Mouse (Mus musculus): Measurements from ENCODE around the gene Mrvi1.

The Mrvi1 gene

DNA sequence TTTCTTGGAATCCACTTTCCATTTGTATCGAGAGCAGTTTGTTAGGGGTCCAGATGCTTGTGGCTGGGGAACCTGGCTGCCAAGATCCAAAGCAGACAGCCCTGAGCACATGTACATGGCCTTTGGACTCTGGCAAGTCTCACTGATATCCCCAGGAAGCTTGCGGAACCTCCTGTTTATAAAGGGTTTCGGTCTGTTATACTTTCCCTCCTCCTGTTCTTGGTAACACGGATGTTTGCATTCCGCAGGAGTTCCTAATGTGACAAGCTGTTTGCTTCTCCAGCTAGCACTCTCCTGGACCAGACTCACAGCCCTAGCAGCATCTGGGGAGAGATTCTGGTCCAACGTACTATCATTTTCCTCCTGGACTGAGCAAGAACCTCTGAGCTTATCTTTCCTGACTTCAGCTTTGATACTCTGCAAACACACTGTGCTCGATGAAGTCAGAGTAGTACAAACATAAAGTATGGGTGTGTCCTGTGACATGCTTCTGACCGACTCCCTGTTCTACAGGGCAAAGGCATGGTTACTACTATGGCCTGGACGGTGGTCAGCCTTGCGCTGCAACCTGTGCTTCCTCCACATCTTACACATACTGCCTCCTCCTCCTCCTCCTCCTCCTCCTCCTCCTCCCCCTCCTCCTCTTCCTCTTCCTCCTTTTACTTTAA lies 88.2 kb downstream of the Mrvi1 start:
- no peak for DNase-seq (ENCODE audit: low read depth)

DNA sequence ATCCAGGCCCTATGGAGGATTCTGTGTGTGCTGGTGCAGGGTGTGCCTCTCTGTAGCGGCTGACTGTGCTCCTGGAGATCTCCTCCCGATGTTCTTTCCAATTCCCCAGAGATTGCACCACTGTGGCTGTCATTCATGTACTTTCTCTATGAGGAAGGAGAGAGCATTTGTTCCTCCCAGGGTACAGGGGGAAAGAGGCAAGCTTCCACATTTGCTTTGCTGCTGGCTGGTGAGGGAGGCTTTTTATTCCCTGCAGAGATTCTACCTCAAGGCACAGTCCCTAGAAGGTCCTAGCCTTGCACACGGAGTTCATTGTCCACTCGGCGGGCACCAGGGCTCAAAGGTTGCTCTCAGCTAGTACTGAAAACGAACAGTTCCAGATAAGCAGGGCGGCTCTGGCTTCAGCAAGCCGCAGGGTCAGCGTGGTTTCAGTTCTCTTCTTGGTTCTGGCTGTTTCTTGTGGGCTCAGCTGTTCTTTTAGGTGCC lies 90.7 kb downstream of the Mrvi1 start:
- DNase-seq (ENCODE audit: low read depth) = no peak

DNA sequence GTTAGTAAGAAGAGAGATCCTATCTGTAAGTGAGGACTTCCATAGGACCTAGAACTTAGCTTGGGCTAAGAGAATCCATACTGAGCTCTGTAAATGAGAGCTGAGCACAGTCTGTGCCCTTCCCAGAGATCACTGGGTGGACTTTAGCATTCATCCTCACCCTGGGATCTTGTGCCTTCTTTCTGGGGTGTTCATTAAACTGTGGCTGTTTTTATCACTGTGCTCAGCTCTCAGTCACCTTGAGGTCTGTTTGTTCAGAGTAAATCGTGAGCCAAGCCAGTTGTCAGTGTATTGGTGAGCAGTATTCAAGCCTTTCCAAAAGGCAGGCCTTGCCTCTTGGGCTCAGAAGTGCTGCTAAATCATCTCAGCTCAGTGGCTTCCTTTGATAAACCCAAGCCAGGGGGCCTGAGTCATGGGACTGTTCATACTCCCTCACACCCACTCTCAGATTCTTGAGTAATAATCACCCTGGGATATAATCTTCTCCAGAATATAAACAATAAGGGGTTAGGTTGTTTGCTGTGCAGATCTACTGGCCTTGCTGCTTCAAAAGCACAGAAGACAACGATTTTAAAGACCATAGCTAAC lies 100.4 kb downstream of the Mrvi1 start:
- DNase-seq (ENCODE audit: low read depth) = no peak

DNA sequence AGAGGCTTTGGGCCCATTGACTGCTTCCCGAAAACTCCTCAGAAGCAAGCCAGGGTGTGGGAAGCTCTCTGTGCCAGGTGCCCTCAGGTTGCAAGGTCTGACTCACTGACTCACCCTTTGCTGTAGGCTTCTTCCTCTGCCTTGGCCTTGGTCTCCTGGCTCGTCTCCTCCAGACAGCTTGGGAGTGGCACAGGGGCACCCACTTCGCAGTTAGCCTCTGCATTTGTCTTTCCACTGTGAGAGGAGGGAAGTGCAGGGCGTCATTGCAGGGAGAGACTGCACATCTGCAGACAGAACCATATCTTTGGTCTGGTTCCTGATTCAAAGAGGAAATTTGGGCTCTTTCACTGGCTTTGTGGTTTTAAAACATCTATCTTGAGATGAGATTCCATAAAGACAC lies 104.2 kb downstream of the Mrvi1 start:
- no peak for DNase-seq (ENCODE audit: low read depth)

DNA sequence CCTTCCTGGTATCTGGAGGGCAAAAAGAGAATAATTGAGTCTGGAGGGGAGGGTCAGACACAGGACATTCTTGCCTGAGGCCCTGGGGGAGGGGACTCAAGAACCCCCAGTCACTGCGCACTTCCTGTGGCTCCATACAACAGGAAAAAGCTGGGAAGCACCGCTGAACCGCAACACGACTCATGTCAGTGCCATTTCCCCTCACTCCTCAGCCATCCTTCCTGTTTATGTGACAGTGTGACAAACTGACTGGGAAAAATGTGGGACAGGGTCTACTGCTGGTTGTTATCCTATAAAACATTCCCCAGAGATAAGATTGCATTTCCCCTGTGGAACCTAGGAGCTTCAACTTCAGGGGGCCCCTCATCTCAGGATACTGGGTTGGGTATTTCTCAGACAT lies 105.3 kb downstream of the Mrvi1 start:
- no peak for DNase-seq (ENCODE audit: low read depth)

DNA sequence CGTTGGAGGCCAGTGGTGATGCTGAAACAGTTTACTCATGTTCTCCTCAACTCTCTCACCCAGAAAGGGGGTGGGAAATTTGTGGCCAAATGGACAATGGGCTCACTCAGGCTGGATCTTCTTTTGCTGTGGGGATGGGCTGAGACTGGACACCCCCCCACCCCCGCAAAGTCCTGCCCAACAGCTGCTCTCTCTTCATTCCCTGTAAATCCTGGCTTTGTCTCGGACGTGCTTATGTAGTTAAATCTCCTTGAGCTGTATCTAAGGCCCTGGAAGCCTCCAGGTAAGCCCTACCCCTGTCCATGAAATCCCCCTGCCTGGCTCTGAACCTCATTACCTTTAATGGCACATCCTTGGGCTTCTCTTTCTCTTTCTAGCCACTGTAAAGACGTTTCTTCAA lies 113.5 kb downstream of the Mrvi1 start:
- no peak for DNase-seq (ENCODE audit: low read depth)

DNA sequence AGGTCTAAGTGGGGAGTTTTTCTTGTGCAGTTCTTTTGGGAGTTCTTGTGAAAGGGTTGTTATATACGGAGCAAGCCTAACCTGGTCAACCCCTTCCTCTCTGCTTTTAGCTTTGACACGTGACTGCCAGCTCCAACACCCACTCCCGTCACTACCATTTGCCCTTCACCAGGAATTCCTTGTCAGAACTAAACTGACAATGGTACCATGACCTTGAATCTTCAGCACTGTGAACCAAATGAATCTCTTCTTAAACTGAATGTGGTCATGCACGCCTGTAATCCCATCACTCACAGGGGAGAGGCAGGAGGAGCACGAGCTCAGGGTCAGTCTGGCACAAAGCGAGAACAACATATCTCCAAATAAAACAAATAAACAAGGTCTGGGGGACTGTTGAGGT lies 115.1 kb downstream of the Mrvi1 start:
- no peak for DNase-seq (ENCODE audit: low read depth)

DNA sequence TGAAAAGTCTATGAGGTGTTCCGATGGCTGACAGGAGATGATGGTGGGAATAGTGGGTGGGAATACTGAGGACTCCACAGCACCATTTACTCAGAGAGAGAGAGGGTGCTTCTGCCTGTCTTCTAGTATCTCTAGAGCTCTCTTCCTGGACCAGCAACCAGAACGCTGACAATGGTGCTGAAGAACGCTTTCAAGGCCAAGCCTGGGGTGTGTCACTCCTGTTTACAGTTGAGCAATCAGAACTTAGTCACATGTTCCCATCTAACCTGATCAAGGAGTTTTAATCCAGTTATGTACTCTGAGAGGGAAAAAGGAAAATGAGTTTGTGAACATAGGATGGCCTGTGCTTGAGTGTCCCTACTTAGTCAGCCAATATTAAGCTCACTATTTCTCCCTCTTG lies 116.2 kb downstream of the Mrvi1 start:
- DNase-seq (ENCODE audit: low read depth) = no peak

DNA sequence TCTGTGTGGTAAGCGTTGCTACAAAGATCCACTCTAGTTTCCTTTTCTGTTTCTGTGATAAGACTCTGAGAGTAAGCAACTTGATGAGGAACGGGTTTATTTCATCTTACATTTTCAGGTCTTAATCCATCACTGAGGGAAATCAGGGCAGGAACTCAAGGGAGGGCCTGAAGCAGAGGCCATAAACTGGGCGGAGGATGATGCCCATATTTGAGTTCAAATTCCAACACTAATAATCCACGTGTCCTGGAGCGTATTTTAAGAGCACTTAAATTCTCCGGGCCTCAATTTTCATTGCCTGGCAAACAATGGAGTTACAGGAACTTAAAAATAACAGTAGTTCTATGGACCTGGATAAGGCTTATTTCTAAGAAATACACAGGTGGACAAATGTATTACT lies 116.7 kb downstream of the Mrvi1 start:
- DNase-seq (ENCODE audit: low read depth) = no peak

DNA sequence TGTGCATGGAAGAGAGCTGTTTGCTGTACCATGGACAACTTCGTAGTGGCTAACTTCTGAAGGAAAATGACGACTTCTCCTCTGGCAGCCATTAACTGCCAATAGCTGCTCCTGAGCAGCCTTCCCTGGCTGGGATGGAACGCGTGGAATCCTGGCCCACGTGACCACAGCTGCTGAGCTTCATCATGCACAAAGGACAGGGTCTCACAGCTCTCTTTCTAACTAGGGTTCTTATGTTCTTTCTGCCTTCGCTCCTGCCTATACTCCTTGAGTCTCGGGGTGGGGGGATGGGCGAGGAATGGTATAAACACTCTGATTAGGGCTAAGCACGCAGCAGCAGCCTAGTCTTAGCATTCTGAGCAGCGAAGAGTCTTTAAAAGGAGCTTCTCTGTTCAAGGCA lies 117.2 kb downstream of the Mrvi1 start:
- DNase-seq (ENCODE audit: low read depth) = no peak

DNA sequence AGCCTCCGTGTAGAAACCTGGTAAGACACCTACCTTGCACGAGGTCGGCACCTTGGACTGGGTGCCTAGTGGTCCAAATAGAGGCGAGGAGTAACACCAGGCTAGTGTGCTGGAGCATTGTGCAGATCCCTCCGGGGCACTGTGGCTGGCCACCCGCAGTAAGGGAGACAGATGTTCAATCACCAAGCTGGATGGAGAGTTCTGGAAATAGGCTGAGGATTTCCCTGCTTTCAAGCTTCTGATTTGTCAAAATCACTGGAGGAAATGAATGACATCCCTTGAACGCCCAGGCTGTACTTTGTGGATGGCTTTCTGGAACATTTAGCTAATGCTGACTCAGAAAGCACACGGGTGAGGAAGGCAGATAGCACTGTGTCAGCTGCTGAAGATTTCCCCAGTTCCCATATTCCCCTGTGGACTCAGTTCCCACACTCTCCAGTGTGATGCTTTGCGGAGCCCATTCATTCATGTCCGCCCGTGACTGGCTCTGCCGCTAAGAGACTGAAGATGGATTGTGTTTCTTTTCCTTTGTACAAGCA lies 119.4 kb downstream of the Mrvi1 start, which contains the start of gene Lyve1:
Lyve1 (minus strand) TSS at position 489 of the 539 bp plus-strand sequence.
- no peak for DNase-seq (ENCODE audit: low read depth)

DNA sequence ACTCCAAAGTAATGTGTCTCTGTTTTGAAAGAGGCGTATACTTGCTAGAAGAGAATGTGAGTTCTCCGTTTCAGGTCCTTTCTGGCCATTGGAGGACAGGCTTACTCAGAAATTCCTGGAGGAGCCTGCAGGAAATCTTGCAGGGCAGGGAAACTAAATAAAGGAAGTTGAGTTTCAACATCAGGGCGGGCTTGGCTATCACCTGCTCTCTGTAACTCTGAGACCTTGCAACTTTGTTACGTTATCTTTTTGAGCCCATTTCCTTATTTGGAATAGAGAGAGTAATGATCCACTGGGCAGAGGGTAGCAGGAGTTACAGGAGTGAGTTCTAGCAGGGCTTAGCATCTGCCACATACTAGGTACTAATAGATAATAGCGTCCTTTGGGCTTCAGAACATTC lies 122.1 kb downstream of the Mrvi1 start:
- peak; percentile 31 for DNase-seq (ENCODE audit: low read depth)

DNA sequence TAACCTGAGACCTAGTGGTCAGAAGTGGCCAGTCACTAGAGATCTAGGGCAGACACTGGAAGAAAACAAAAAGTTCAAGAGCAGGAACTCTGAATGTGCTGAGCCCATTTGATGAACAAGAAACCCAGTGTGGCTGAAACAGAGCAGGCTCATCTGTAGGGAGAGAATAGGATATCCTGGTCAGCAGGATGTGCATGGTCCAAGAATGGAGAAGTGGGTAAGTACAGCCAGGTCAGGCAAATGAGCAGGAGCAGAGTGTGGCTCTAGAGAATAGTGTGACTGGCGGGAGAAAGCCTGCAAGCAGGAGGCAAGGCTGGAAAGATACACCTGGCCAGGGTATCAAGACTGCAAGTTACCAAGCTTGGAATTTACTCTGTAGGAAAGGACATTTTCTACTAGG lies 126.7 kb downstream of the Mrvi1 start:
- no peak for DNase-seq (ENCODE audit: low read depth)

DNA sequence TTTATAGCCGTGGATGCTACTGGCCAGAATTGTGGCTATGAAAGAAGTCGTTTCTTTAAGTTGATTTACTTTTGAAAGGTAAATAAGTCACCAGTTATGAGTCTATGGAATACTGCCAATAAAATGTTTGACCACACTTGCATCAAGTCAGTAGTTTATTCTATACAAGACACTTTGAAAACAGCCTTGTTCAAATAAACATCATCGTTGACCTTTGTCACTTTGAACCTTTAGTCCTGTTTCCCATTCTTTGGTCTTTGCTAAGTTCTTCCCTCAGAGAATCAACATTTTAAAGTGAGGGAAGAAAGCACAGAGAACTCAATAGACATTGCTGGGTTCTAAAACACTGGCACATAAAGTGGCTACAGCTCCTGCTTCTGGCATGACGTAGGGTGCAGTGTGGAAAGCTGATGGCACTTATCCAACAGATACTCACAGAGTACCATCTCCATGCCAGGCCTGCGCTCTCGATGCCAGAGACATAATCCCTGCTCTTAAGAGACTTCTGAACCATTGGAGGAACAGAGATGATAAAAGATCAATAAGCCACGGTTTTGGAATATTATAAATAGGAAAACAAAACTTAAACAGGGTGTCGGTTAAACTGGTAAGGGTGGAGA lies 127.2 kb downstream of the Mrvi1 start:
- no peak for DNase-seq (ENCODE audit: low read depth)

DNA sequence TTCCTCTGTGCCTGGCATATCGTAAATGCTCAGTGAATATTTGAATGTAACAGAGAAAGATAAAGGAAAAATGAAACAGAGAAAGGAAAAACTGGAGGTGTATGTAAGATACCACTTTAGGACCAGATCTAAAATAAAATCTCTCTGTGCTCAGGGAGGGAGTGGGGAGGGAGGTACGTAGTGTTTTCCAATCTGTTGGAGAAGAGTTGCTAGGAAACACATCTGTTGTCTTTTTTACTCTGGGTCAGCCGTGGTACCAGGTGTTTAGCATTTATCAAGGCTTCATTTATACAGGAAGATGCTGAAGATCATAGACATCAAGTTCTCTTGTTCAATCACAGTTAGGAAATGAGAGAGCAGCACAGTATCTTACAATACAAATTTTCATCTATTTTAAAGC lies 127.7 kb downstream of the Mrvi1 start:
- DNase-seq (ENCODE audit: low read depth) = no peak

DNA sequence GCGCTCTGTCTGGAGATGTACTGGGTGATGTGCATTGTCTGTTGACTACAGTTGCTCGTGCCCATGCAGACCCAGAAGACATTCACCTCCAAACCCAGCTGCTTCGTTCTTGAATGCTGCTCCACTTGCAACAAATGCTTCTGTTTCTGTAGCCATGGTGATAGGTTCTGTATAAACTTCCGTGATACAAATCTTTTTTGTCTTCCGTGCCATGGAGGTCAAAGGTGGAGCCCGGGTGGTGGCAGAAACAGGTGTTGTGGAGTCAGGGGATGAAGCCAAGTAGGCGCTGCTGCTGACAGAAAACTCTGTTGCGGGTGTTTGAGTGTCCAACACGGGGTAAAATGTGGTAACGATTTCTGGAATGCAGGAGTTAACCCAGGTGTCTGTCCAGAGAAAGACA lies 128.7 kb downstream of the Mrvi1 start:
- DNase-seq (ENCODE audit: low read depth) = no peak

DNA sequence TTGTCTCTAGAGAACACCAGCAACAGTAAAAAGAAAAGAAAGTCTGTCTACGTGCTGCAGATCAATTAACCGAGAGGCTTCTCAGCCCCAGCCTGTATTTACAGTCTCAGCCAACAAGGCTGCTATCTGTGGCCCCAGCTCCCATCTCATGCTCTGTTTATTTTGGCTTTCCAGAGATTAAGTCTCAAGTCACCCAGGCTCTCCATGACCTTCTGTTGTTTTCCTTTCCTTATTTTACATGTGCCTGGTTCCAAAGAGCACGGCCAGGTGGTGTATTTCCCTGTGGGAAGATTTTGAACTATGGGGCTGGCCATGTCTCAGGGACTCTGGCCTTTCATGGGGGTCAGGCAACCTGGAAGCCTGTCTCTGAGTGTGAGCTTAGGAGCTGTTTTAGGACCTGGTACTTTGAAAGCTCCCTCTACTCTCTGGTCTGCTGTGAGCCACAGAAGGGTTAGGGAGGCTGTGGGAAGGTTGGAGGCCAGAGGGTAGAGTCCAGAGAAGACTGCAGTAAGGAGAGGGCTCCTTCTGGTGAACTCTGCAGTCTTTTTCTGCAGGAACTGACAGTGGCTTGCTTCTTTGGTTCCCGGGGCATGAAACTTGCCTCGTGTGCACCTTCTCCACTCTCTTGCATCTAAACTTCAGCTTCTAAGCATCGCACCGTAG lies 130.6 kb downstream of the Mrvi1 start:
- no peak for DNase-seq (ENCODE audit: low read depth)

DNA sequence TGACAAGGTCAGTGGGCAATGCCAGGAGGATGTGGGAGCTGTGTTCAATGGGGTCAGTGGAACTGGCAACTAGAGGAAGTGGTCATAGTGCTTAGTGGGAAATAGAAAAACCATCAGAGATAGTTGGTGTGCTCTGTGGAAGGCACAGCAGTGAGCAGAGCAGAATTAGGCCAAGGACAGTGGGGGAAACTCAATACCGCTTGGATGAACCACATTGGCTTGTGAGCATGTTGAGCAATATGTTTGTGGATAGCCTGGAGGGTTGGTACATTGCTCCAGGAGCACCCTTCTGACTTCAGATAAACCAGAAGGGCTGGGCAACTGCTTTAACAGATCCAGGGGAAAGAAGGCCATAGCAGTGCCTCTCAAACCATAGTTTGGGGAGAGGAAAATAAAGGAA lies 133.9 kb downstream of the Mrvi1 start:
- peak; percentile 84 for DNase-seq (ENCODE audit: low read depth)

DNA sequence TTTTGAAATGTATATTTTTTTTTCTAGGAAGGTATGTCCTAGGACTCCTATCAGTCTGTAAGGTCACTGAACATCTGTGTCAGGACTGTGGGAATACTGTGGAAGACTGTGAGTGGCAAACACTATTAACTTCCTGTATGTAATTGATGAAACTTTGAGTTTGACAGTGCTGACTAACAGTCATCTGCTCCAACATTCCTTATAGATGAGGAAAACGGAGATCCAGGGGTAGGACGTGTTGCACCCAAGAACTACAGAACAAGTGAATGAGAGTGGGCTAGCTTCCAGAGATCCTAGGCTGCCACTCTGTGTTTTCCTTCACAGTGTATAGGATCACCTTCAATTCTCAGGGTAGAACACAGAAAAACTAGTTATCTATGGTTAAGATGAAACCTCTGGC lies 134.9 kb downstream of the Mrvi1 start:
- no peak for DNase-seq (ENCODE audit: low read depth)

DNA sequence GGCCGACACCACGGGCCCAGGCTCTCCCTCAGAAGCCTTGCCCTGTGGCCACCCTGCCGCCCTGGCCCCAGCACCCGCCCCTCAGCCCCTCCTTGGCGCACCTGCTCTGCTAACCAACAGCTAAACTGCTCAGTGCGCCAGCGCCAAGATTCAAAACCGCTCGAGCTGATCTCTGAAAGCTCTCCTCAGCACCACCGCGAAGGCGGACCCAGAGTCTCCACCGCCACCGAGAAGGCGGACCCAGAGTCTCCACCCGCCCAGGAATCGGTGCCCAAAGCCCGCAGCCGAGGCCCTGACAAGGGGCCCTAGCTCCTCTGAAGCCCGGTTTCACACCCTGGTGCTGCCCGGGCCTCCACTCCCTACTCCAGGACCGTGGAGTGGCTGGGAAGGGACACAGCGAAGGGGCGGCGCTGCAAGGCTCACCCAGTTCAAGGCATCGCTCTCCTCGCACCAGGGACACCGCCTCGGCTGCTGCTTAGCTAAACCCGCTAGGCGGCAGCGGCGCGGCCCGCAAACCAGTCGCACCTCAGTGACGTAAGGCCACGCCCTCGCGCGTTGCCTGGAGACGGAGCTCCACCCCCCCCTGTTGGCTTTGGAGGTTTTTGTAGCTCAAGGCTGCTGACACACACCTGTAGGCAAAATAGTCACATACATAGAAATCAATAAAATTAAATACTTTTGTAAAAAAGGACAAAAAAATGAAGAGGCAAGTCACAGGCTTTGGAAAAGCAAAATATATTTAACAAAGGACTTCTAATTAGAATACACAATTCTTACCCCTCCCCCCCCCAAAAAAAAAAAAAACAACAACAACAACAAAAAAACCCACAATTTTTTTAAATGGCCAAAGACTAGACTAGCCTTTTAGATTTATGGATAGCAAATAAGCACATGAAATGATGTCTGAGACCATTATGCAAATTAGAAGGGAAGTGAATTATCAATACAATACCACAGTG lies 138.1 kb downstream of the Mrvi1 start, which contains the start of gene Rnf141:
Rnf141 (minus strand) TSS at position 542 of the 959 bp plus-strand sequence.
- peak; percentile 94 for DNase-seq (ENCODE audit: low read depth)

DNA sequence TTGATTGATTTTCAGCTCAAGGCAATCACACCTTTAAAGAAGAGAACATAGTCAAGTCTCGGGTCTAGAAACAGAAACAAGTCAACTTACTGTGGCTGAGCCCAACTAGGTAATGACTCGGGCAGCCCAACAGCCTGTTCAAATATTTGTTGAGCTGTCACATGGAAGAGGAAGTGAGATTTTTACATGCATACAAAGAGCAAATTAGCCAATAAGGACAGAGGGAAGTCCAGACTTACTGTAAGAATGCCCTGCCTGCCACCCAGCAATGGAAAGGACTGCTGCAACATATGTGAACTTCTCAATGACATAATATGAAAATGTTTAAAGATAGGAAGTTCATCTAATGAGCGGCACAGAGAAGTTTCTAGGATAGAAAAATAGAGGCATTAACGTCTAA lies 141.9 kb downstream of the Mrvi1 start:
- peak; percentile 74 for DNase-seq (ENCODE audit: low read depth)

Data from 416B (cell line).